Mouse (Mus musculus) ovary, adult 18-20 months (tissue): ENCODE results near the gene Gm45208.
"Not testable (repeated sequence)": the region's sequence is repeated elsewhere in the genome, so short reads cannot be mapped to it uniquely, and the experiment has no call there.

Experiments used
- DNase-seq: peaks from one replicate; pipeline ENCODE4 v3.0.0; 2022; ENCODE audit warnings: low spot score, mixed read lengths

The Gm45208 gene

DNA sequence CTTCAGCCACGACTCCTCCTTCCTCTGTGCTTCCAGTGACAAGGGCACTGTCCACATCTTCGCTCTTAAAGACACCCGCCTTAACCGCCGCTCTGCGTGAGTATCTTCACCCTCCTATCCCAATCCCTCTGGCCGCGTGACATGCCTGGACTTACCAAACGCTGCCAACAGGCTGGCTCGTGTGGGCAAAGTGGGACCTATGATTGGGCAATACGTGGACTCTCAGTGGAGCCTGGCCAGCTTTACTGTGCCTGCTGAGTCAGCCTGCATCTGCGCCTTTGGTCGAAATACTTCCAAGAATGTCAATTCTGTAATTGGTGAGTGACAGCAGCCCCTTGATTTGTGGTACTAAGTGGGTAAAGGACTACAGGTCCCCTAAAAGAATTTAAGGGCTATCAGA is 5.1 kb downstream of the Gm45208 start:
- no peak for DNase-seq

DNA sequence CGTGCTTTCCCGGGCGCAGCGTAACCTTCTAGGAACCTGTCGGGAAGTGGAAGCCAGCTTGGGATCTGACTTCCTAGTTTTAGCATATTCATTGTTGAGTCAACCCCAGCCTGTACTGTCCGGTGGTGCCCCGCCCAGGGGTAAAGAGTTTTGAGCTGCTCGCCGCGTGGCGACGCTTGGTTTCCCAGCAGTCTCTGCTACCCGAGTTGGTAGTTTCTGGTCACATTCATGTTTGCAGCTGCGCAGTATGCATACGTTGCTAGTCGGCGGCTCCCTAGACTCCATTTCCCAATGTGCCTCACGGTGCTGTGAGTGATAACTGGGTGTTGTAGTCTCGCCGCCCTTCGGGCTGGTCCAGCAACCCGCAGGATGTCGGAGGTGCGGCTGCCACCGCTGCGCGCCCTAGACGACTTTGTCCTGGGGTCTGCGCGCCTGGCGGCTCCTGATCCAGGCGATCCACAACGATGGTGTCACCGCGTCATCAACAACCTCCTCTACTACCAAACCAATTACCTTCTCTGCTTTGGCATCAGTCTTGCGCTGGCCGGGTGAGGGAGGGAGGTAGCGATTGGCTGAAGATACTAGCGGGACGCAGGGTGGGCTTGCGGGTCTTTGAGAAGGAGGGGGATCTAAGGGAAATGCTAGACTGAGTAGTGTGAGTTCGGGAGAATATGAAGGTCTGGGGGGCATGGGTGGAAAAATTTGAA is 6.3 kb downstream of the Gm45208 start, which contains the start of gene Praf2:
TSS of gene Praf2 (plus strand) at position 225 of the 707 bp plus-strand sequence.
- DNase-seq: peak; percentile 77

DNA sequence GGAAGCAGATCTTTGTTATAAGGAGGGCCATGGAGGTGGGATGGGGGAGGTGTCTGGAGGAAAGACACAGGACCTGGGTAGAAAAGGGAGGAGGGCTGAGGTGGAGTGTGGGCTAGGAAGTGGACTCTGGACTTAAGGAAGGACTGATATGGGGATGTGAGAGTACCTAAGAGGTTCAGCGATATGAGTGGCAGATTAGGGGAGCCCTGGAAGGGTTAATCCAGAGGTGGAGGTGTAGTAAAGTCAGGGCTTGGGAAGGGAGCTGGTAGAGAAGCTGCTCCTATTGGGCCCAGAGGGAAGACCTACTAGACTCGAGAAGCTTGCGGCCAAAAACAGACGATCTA is 6.8 kb downstream of the Gm45208 start:
- DNase-seq: no peak

DNA sequence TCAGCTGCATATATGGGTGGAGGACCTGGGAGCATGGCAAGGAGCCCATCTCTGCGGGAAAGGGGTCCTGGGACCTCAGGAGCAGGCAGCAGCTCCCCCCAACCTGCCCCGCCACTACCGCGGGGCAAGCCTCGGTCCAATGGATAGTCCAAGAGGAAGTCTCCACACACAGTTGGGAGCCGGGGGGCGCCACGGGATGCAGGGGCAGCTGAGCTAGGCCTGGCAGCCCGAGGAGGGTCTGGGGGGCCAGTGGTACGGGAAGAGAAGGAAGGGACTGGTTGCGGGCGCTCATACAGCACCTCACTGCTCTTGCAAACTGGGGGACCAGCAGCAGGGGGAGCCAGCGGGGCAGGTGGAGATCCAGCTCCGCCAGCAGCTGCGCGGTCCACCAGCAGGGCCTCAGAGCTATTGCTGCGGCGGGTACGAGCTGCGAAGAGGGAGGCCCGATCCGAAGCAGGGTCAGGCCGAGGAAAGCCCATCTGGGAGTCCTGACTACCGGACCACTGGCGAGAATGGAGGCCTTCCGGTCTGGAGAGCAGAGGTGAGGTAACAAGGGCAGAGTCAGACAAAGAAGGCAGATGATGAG is 11.6 kb downstream of the Gm45208 start:
- no peak for DNase-seq

DNA sequence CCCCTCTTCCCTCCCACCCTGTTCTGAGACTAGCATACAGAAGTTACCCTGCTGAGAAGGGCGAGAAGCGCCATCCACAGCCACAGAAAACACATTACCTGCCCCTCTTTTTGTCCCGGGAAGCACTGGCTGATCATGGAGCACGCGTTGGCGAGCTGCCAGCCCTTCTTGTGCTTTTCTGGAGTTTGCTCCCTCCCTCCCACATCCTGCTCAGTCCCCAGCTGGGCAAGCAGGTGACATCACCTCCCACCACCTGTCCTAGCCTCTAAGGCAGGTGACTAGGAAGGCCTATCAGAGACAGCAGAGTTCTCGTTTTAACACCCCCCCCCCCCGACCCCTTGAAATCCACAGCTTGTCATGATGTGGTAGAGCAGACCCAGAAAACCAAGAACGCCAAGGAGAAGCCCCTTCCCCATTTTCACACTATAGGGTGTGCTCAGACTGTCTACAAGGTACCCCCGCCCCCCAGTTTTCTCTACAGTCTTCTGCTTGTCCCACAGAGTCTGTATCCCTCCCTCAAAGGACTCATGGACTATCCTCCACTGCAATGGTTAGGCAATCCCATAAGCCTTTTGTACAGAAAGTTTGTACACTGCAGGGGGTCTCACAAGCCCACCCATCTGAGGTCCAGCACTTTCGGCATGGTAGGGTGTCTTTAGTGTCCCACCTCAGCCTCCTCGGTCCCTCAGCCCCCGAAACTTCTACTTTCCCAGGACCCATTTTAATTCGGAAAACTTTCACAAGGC is 17.5 kb downstream of the Gm45208 start:
- DNase-seq: no peak

DNA sequence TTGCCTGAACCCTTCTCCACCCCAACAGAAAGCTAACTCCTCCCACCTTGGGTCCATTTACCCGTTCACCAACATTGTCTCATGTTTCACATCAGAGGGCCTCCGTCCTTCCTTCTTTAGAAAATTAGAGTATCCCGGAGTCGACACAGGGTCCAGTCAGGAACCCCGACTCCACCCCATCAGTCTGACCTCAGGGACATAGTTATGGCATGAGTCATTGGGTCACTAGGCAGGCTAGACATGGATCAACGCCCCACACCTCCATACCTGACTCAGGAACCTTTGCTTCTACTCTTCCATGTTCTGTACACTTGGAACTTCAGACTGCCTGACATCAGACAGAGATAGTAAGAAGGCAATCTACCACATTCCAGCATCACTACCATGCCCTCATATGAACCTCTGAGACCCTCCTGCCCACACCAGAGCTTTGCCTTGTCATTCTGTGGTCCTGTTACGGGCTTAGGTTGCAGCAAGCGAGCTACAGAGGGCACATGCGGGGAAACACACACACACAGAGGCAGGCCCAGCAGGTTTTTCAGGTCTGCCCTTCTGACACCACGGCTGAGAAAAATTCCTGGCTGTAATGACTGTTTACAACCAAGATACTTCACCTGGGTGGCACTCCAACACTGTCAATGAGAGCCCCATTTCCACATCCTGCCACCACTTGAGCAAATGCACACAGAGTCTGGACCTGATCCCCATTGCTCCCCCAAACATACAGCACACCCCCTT is 18.2 kb downstream of the Gm45208 start:
- DNase-seq: no peak

DNA sequence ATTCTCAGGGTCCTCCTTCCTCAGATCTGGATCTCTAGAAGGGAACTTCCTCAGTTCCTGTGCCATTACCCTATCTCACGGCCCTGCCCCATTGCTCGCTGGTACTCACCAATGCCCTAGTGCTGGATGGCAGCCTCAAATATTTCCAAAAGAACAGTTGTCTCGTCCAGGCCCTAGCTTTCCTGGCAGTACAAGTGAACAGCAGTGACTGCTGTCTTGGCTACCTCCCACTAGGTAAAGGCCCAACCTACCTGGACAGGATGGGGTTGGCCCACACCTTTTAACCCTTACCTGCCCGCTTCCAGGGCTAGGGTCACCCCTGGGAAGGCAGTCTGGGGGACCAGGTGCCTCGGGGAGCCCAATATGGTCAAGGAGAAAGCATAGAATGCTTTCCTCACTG is 19.1 kb downstream of the Gm45208 start:
- no peak for DNase-seq

- DNase-seq: no peak
Observed at GRCm38 (mm10) chrX:7743470-7743869, 21.4 kb downstream of the Gm45208 start.

- DNase-seq: no peak
Observed at GRCm38 (mm10) chrX:7744940-7745339, 22.9 kb downstream of the Gm45208 start.

DNA sequence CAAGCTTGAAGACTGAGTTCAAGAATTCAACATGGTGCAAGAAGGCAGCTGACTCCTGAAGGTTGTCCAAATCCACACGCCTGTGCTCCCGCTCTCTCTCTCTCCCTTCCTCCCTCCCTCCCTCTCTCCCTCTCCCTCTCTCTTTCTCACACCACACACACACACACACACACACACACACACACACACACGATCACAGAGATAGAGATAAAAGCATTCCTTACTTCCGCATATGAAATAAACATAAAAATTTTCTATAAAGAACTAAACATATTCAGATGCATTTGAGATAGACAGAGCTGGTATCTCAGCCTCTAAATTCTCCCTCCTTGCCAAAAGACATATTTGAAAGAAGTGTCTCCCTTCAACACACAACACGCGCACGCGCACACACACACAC is 23.4 kb downstream of the Gm45208 start:
- no peak for DNase-seq

- peak; percentile 59 for DNase-seq
Observed at GRCm38 (mm10) chrX:7750432-7751116, 28.5 kb downstream of the Gm45208 start, which contains the start of gene Ccdc120. TSS of gene Ccdc120 (minus strand) at chrX:7750905.

DNA sequence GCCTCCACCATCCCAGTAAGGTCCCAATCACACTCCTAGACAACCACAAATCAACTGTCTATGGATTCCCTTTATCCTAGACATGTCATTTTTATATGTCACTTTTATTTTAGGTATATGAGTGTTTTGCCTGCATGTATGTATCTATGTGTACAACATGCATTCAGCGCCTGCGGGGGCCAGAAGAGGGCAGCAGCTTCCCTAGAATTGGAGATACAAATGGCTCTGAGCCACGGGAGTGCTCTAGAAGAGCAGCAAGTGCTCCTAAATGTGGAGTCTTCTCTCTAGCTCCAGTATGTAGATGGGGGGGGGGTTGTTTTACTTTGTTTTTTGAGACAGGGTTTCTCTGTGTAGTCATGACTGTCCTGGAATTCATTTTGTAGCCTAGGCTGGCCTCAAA is 31.6 kb downstream of the Gm45208 start:
- not testable (repeated sequence) for DNase-seq

DNA sequence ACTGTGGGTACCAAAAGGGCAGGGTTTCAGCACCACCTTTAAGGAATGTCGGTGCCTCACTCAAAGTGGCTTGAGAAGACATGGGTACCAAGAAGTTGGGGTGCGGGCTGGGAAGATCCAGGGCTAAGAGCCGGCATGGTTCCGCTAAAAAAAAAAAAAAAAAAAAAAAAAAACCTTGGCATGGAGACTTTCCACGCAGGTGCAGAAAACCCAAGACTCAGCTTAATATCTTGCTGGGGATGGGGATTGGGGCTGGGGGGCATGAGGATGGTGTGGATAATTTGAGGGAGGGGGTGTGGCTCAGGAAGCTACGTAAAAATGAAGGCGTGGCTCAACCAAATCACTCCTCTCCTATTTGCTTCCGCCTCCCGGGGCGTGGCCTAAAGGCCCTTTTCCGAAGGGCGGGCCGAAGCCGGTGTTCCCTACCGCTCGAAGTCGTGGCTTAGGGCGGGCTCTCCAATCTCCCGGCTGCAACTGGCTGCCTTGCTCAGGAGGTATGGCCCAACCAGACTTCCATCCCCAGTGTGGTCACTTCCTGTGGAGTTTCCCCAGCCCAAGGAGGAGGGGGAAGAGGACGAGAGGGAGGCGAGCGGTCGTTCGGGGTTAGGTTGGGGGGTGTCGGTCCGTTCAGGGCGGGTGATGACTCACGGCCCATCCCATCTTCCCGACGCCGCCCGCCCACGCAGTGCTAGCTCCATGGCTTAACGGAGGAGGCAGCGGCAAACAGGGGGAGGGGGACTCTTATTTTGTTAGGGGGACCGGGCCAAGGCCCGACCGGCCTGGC is 40.3 kb downstream of the Gm45208 start, which contains the start of gene Tfe3:
TSS of gene Tfe3 (plus strand) at position 424 of the 784 bp plus-strand sequence.
- DNase-seq: peak; percentile 93

- DNase-seq: no peak
Observed at GRCm38 (mm10) chrX:7762921-7763197, 40.8 kb downstream of the Gm45208 start.

DNA sequence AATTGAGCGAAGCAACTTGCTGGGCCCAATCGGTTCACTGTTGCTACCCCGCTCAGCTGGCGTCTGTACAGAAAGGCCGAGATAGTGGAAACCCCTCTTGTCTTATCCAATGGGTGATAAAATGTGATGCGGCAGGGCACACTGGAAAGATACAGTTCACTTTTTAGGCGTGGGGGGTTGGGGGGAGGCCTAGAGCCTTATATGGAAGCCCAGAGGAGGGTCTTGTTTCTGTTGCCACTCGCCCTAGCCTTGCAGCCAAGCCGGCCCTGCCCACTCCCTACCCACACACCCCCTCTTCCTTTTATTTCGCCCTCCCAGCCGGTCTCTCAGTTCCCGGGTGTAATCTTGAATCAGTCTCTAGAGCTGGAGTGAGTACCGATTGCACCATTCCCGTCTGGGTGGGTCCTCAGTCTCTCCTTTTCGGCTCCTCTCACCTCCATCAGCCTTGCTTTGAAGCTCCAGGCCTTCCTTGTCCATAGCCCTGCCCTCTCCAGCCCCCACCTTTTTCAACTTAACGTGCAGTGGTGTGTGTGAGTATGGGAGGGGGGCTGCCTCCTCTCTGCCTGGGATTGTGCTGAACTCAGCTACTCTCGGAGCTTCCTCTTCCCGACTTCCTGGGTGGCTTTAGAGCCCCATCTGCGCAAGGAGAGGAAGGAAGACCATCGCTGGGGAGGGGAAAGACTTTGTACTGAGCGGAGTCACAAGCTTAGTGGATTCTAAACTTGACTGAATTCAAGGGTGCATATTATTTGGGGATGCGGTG is 41.8 kb downstream of the Gm45208 start:
- DNase-seq: peak; percentile 43

DNA sequence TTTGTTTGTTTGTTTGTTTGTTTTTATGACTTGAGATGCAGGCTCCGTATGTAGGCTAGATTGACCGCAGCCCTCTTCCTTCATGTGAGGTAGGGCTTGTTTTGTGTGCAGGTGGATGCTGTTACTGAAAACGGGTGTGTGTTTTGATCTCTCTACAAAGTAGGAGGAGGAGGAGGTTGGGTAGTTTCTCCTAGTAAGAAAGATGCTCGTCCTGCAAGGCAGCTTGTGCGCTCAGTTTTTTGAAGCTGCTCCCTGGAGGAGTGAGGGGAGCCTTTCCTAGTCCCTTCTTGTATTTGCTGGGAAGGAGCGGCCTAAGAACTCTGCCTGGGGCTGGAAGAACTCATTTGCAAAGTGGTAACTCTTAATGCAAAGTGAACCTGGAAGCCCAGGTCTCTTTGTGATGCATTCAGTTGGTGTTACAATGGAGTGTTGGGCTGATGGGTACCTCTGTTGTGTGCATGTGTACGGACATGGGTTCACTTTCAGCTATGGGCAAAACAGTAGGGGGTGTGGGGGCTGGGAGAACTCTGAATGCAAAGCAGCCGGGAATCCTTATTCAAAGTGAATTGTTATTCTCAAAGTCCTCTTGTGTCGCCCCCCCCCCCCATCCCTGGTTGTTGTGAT is 42.7 kb downstream of the Gm45208 start:
- DNase-seq: no peak

DNA sequence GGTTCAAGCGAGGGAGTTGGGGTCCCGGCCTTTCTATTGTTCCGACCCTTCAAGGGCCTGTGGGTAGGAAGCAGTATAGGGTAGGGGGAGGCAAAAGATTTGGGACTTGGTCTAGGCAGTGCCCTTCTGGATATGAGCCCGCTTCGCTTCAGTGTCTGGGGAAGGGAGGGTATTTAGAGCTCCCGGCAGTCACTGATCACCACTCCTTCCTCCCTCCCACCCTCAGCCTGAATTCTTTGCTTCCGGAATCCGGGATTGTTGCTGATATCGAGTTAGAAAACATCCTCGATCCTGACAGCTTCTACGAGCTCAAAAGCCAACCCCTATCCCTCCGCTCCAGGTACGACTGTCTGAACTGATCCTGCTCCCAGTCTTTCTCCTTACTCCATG is 43.2 kb downstream of the Gm45208 start:
- no peak for DNase-seq

DNA sequence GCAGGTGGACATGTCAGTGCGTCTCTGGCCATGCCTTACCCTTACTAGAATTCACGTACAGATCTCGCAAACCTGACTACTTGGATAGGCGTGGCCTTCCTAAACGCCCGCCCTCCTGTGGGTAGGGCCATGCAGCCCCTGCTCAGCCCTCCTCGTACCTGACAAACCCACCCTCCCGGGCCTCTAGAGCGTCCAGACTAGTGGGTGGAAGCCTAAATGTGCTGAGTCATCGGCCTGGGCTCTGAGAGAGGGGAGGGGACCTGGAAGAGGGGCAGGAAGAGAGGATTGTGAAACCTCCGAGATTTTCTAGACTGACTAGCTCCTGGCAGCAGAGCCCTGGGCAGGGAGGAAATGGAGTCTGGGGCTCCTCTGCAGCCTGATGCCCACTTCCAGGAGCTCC is 43.7 kb downstream of the Gm45208 start:
- DNase-seq: peak; percentile 59

GRCm38 (mm10) chrX:7769302-7770017 is 47.4 kb downstream of the Gm45208 start:
- DNase-seq: no peak
